Mouse (Mus musculus) megakaryocyte, embryonic 14.5 days (primary cell): ENCODE measurements around the gene Clca3a2.
"Not testable (repeated sequence)": the region's sequence is repeated elsewhere in the genome, so short reads cannot be mapped to it uniquely, and the experiment has no call there.

Experiments used
- FLI1 ChIP-seq: IDR thresholded peaks from 2 replicates; pipeline ENCODE4 v1.6.1; 2012; ENCODE audit warnings: low read length, inconsistent platforms, mixed read lengths
- GATA1 ChIP-seq: IDR thresholded peaks from 3 replicates; pipeline ENCODE4 v1.6.1; 2012; ENCODE audit warnings: mixed read lengths, low read length, inconsistent platforms, borderline replicate concordance

- TF ChIP-seq GATA1, FLI1: not testable (repeated sequence)
Observed at GRCm38 (mm10) chr3:144747706-144748105, 71.6 kb downstream of the Clca3a2 start.
